Mouse (Mus musculus) embryonic stem cell, embryonic (primary cell): ENCODE measurements at regions not wholly inside any gene's neighbourhood (a gene's known extent, or its start where the extent isn't known, plus 50 kb on each side); places are given as distances from the start of the nearest gene placed in this dataset.

Experiments used
- CTCF ChIA-PET, 4 experiments: fragments of 300-600 bp in 2 of 4; fragments of 350-600 bp in 2 of 4; sonication (Branson Sonifier 250); formaldehyde crosslinking; loops; one replicate each; lab custom pipeline; 2022; ENCODE audit warnings: inconsistent platforms in 2 of 4; lab: Charles Lee
- POLR2A ChIA-PET, 4 experiments: fragments of 300-600 bp in 2 of 4; fragments of 350-600 bp in 2 of 4; sonication (Branson Sonifier 250); formaldehyde crosslinking; loops; one replicate each; lab custom pipeline; 2022; ENCODE audit warnings: antibody characterized with exemption in 4 of 4, inconsistent platforms in 1 of 4; lab: Charles Lee

DNA sequence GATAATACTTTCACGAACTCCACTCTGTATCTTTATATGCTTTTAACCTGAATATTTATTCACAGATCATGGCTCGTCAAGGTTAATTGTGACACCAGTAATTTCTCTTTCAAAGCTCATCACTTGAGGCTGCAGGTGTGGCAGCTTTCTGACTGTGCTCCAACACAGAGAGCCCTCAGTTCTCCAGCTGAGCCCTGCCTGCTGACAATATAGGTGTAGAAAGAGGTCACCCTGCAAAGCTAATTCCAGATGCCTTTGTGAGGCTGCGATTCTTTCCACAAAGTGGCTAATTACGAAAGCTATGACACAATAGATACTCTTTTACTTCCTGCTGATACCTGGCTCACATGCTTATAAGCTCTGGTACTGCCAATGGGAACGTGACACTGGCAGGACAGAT, 64.0 kb downstream of the Slitrk5 start:
- ChIA-PET CTCF (no interaction called here), POLR2A (no interaction called here)

DNA sequence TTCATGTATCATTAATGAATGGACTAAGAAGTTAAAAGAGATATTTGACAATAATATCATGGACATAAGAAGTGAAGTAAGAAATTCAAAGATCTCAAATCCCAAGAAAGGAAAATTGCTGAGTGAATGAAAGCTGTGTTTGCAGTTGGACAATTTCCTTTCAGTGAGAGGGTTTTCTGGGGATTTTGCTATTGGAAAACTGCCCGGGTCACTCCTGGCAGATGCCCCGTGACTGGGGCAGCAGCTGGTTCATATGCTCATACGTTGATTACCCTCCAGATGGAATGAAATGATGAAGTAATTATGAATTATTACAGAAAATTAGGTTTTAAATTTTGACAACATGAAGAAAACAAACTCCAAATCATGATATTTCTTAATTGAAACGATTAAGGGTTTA, 88.7 kb downstream of the Slitrk5 start:
- CTCF ChIA-PET = no interaction called here
- POLR2A ChIA-PET = no interaction called here

DNA sequence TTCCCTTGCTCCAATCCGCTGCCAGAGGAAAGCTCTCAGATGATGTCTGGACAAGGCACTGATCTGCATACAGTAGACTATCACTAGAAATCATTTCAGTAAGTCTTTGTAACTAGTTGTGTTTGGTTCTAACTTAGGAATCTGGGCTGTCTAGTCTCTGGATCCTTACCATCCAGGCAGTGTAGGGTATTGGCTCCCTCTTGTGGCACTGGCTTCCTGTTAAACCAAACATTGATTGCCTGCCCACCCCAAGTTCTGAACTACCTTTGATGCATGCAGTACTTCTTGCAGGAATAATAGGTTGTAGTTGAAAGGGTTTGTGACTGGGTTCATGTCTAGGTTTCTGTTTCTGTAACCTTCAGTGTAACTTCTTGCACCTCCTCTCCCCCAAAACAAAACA, 103.3 kb downstream of the Slitrk5 start:
- ChIA-PET POLR2A (no interaction called here), CTCF (interaction anchor here in 1 of 4 experiments (0.5 kb wide), 1 partner anchor 680 kb away, joined by 3 read pairs; no protein-coding TSS in a partner anchor)

DNA sequence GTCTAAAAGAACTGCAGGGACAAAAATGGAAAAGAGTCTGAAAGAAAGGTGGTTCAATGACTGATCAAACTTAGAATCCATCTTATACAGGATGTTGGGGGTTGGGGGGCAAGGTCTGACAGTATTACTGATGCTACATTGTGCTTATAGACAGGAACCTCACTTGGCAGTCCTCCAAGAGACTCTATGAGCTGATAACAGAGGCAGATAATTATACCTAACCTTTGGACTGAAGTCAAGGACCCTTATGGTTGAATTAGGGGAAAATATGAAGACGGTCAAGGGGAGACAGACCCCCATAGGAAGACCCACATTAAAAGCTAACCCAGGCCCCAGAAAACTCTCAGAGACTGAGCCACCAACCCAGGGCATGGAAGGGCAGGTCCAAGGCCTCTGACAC, 133.1 kb downstream of the Slitrk5 start:
- POLR2A ChIA-PET = no interaction called here
- CTCF ChIA-PET = no interaction called here

DNA sequence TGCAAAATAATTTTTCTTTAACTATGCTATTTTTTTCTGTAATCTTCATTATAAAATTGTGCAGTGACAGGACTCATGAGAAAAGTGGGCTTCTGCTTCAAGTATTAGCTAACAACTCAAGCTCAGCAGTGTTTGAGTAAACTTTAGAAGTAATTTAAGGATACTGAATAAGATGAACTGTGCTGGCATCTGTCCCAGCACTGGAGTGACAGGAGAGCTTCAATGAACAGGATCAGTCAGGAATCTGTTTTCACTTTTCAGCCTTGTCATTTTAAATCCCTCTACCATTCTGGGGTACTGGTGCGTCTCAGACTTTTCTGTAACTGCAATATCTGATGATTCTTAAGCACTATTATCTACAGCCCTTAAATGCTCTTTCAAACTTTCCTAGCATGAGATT, 135.0 kb downstream of the Slitrk5 start:
- ChIA-PET POLR2A (no interaction called here), CTCF (no interaction called here)

DNA sequence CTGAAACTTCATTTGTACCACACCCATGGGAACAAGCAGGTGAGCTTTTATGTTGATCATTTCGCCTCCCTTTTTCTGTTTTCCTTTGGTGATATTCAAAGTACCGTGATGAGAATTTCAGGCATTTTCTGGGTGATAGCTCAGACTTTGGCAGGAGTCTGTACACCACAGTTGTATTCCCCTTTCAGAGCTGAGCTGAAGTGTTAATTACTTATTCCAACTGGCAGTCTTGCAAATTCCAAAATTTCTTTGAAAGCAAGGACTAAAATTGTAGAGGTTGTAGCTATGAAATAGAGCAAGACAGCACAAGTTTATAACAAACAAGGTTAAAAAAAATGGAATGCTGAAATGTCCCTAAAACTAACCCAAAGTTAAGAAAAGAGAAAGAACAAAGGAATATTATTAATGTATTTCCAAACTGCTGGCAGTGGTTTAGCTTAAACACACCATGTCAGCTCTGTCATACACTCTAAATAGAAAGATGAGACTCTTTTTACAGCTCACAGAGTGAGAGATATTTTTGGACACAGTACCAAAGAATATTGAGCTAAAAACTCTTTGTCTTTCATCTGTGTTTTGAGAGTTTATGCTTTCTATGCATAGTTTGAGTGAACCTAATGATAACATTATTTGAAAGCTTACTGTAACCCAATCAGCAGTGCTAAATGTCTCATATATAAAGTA, 147.3 kb downstream of the Slitrk5 start:
- CTCF ChIA-PET = no interaction called here
- POLR2A ChIA-PET = no interaction called here
